Mouse (Mus musculus): Measurements from ENCODE around the gene Cdc20b. TPM values are rescaled to one million over a fixed set of nuclear protein-coding genes. Genes with fewer than 3 reads are reported as not detected.

Cdc20b gene
- total RNA-seq, 1 experiment = 0.49 TPM

GRCm38 (mm10) chr13:113120324-113121237, 85.7 kb downstream of the Cdc20b start:
- H3K4me3 ChIP-seq (ENCODE audit: insufficient read depth in 1 of 2, low read depth in 1 of 2, low read length in 2 of 2, poor library complexity in 1 of 2, severe bottlenecking in 1 of 2) = no peak overlapping the region
- no peaks in the 10 kb centered on the region for H3K9me3 ChIP-seq (ENCODE audit: control insufficient read depth, insufficient read depth, low read depth, low read length)
- DNase-seq (ENCODE audit: low read depth, low spot score) = no peak
- no peak overlapping the region for H3K27ac ChIP-seq (ENCODE audit: insufficient read depth, low read depth, low read length, poor library complexity, severe bottlenecking)
- in situ Hi-C loops (cut with MboI; ENCODE audit: low sequenced_read_pairs in 2 of 2, unreplicated experiment in 2 of 2) = no loop called here
- H3K4me1 ChIP-seq (ENCODE audit: control insufficient read depth in 2 of 2, insufficient read depth in 2 of 2, low read length in 2 of 2, poor library complexity in 1 of 2) = no peaks in the 10 kb centered on the region
- no peak overlapping the region for H3K9ac ChIP-seq (ENCODE audit: insufficient read depth, low read depth, low read length, poor library complexity, severe bottlenecking)
- no peaks in the 10 kb centered on the region for H3K36me3 ChIP-seq (ENCODE audit: control insufficient read depth, insufficient read depth, low read length, poor library complexity, severe bottlenecking)
- TF ChIP-seq MAFK (IDR thresholded peaks at IDR 0.05; ENCODE audit: insufficient read depth, low read depth, low read length) (peak; percentile 53; the same call in 1 of the 2 replicates), ZC3H11A (IDR thresholded peaks at IDR 0.05; ENCODE audit: borderline replicate concordance, low read depth, low read length) (no peak)

GRCm38 (mm10) chr13:113121326-113121725, 86.4 kb downstream of the Cdc20b start:
- Histone ChIP-seq H3K36me3 (ENCODE audit: control insufficient read depth, insufficient read depth, low read length, poor library complexity, severe bottlenecking) (no peaks in the 10 kb centered on the region), H3K27ac (ENCODE audit: insufficient read depth, low read depth, low read length, poor library complexity, severe bottlenecking) (no peak overlapping the region), H3K4me3 (ENCODE audit: insufficient read depth in 1 of 2, low read depth in 1 of 2, low read length in 2 of 2, poor library complexity in 1 of 2, severe bottlenecking in 1 of 2) (no peak overlapping the region), H3K4me1 (ENCODE audit: control insufficient read depth in 2 of 2, insufficient read depth in 2 of 2, low read length in 2 of 2, poor library complexity in 1 of 2) (no peaks in the 10 kb centered on the region), H3K9ac (ENCODE audit: insufficient read depth, low read depth, low read length, poor library complexity, severe bottlenecking) (no peak overlapping the region), H3K9me3 (ENCODE audit: control insufficient read depth, insufficient read depth, low read depth, low read length) (no peaks in the 10 kb centered on the region)
- in situ Hi-C loops (cut with MboI; ENCODE audit: low sequenced_read_pairs in 2 of 2, unreplicated experiment in 2 of 2) = no loop called here
- no peak for DNase-seq (ENCODE audit: low read depth, low spot score)
- TF ChIP-seq ZNF384 (IDR thresholded peaks at IDR 0.05; ENCODE audit: low read depth, low read length) (no peak), ZC3H11A (IDR thresholded peaks at IDR 0.05; ENCODE audit: borderline replicate concordance, low read depth, low read length) (no peak), MAFK (IDR thresholded peaks at IDR 0.05; ENCODE audit: insufficient read depth, low read depth, low read length) (no peak), CHD2 (IDR thresholded peaks at IDR 0.05; ENCODE audit: low read depth, low read length) (no peak), HCFC1 (IDR thresholded peaks at IDR 0.05; ENCODE audit: borderline replicate concordance, insufficient read depth, low read length) (no peak)

- in situ Hi-C loops (cut with MboI; ENCODE audit: low sequenced_read_pairs in 2 of 2, unreplicated experiment in 2 of 2) = no loop called here
- H3K9ac ChIP-seq (ENCODE audit: insufficient read depth, low read depth, low read length, poor library complexity, severe bottlenecking) = no peak overlapping the region
- DNase-seq (ENCODE audit: low read depth, low spot score) = no peak
- TF ChIP-seq ZNF384 (IDR thresholded peaks at IDR 0.05; ENCODE audit: low read depth, low read length) = no peak
- TF ChIP-seq ZC3H11A (IDR thresholded peaks at IDR 0.05; ENCODE audit: borderline replicate concordance, low read depth, low read length) = no peak
- no peak for TF ChIP-seq HCFC1 (IDR thresholded peaks at IDR 0.05; ENCODE audit: borderline replicate concordance, insufficient read depth, low read length)
- TF ChIP-seq CHD2 (IDR thresholded peaks at IDR 0.05; ENCODE audit: low read depth, low read length) = no peak
- no peak for TF ChIP-seq MAFK (IDR thresholded peaks at IDR 0.05; ENCODE audit: insufficient read depth, low read depth, low read length)
- no peak overlapping the region for H3K4me3 ChIP-seq (ENCODE audit: insufficient read depth in 1 of 2, low read depth in 1 of 2, low read length in 2 of 2, poor library complexity in 1 of 2, severe bottlenecking in 1 of 2)
- no peaks in the 10 kb centered on the region for H3K36me3 ChIP-seq (ENCODE audit: control insufficient read depth, insufficient read depth, low read length, poor library complexity, severe bottlenecking)
- H3K27ac ChIP-seq (ENCODE audit: insufficient read depth, low read depth, low read length, poor library complexity, severe bottlenecking) = no peak overlapping the region
- no peaks in the 10 kb centered on the region for H3K4me1 ChIP-seq (ENCODE audit: control insufficient read depth in 2 of 2, insufficient read depth in 2 of 2, low read length in 2 of 2, poor library complexity in 1 of 2)
- no peaks in the 10 kb centered on the region for H3K9me3 ChIP-seq (ENCODE audit: control insufficient read depth, insufficient read depth, low read depth, low read length)
Measured at GRCm38 (mm10) chr13:113129974-113130373, 95.1 kb downstream of the Cdc20b start.

- H3K9ac ChIP-seq (ENCODE audit: insufficient read depth, low read depth, low read length, poor library complexity, severe bottlenecking) = no peak overlapping the region
- in situ Hi-C loops (cut with MboI; ENCODE audit: low sequenced_read_pairs in 2 of 2, unreplicated experiment in 2 of 2) = no loop called here
- no peak overlapping the region for H3K27ac ChIP-seq (ENCODE audit: insufficient read depth, low read depth, low read length, poor library complexity, severe bottlenecking)
- H3K9me3 ChIP-seq (ENCODE audit: control insufficient read depth, insufficient read depth, low read depth, low read length) = no peaks in the 10 kb centered on the region
- no peak overlapping the region for H3K4me3 ChIP-seq (ENCODE audit: insufficient read depth in 1 of 2, low read depth in 1 of 2, low read length in 2 of 2, poor library complexity in 1 of 2, severe bottlenecking in 1 of 2)
- DNase-seq (ENCODE audit: low read depth, low spot score) = no peak
- H3K4me1 ChIP-seq (ENCODE audit: control insufficient read depth in 2 of 2, insufficient read depth in 2 of 2, low read length in 2 of 2, poor library complexity in 1 of 2) = peaks cover 0 to 2% of the 10 kb centered on the region in 2 experiments; a peak in 1 of 4 replicates
- TF ChIP-seq HCFC1 (IDR thresholded peaks at IDR 0.05; ENCODE audit: borderline replicate concordance, insufficient read depth, low read length) (no peak), ZC3H11A (IDR thresholded peaks at IDR 0.05; ENCODE audit: borderline replicate concordance, low read depth, low read length) (no peak), CHD2 (IDR thresholded peaks at IDR 0.05; ENCODE audit: low read depth, low read length) (no peak), MAFK (IDR thresholded peaks at IDR 0.05; ENCODE audit: insufficient read depth, low read depth, low read length) (no peak), ZNF384 (IDR thresholded peaks at IDR 0.05; ENCODE audit: low read depth, low read length) (no peak)
- H3K36me3 ChIP-seq (ENCODE audit: control insufficient read depth, insufficient read depth, low read length, poor library complexity, severe bottlenecking) = no peaks in the 10 kb centered on the region
Measured at GRCm38 (mm10) chr13:113139597-113139996, 104.7 kb downstream of the Cdc20b start.

Other genes with a start within 250 kb of the Cdc20b start
- gene Plpp1, start 234.3 kb upstream of the Cdc20b start, total RNA-seq (2012; rRNA removed) = 33.0 and 38.2 TPM in 2 replicates
- gene Mtrex, start 107.7 kb upstream of the Cdc20b start, total RNA-seq (2012; rRNA removed) = 61.8 and 77.1 TPM in 2 replicates
- gene Dhx29, start 107.7 kb upstream of the Cdc20b start, total RNA-seq (2012; rRNA removed) = 25.3 and 33.2 TPM in 2 replicates
- 10.8 and 13.1 TPM in 2 replicates for gene Ccno, start 47.3 kb upstream of the Cdc20b start, total RNA-seq (2012; rRNA removed)
- not detected in 2 replicates for gene Mcidas, start 41.3 kb upstream of the Cdc20b start, total RNA-seq (2012; rRNA removed)
- 17.0 and 35.5 TPM in 2 replicates for gene Gpx8, start 11.3 kb downstream of the Cdc20b start, total RNA-seq (2012; rRNA removed)
- gene Gzma, start 65.9 kb downstream of the Cdc20b start, total RNA-seq (2012; rRNA removed) = not detected in 2 replicates
- gene Esm1, start 174.5 kb downstream of the Cdc20b start, total RNA-seq (2012; rRNA removed) = not detected in 2 replicates
- not detected in 2 replicates for gene Gzmk, start 190.8 kb downstream of the Cdc20b start, total RNA-seq (2012; rRNA removed)